Mouse (Mus musculus): ENCODE measurements around the gene Abr. TPM values are rescaled to one million over a fixed set of nuclear protein-coding genes. Genes with fewer than 3 reads are reported as not detected.
A peak's percentile ranks its signal among the peaks of the same experiment; 100 is the strongest.

The Abr gene
- total and polyA plus RNA-seq, 3 experiments = 3.8 to 8.8 TPM; not detected in 1

DNA sequence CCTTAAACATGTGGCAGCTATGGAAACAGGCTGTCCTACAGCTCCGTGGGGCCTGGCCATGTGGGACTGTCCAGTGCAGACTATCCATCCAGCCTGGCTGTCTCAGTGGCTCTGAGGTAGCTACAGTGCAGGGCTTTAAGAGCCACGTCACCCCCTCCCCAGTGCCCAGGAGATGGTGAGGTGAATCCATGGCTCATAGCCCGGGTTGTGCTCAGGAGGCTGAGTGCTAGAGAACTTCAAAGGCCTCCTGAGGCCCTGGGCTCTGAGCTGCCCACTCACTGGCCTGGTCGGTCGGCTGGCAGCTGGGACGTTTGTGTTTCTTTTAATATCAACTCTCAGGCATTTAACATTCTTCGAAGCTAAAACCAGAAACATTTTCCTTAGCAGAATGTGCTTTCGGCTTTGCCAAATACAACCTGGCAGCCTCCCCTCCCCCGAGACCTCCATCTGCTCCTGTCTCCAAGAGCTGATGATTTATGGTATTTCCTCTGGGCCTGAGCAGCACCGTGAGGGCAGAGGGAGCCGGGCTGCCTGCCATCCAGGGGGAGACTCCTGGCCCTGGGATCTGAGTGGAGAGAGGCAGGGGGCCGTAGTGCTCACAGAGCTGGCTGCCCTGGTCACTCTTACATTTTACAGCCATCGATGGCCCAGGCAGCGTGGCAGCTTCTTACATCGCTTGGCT lies 172.5 kb downstream of the Abr start:
- no peak for TF ChIP-seq ZNF384 (IDR thresholded peaks at IDR 0.05; ENCODE audit: low read depth, low read length)
- TF ChIP-seq SIN3A (IDR thresholded peaks at IDR 0.05; ENCODE audit: low read length) = no peak
- TF ChIP-seq MXI1 (IDR thresholded peaks at IDR 0.05; ENCODE audit: low read depth, low read length) = no peak
- TF ChIP-seq MAFK (IDR thresholded peaks at IDR 0.05; ENCODE audit: borderline replicate concordance, low read depth, low read length) = no peak
- TF ChIP-seq TCF12 (IDR thresholded peaks at IDR 0.05; ENCODE audit: low read depth, low read length) = no peak

GRCm38 (mm10) chr11:76446251-76446650 lies 175.9 kb downstream of the Abr start:
- TF ChIP-seq GABPA (IDR thresholded peaks at IDR 0.05; ENCODE audit: low read depth, low read length) = no peak
- no peak for TF ChIP-seq JUND (IDR thresholded peaks at IDR 0.05; ENCODE audit: low read depth, low read length)
- no peak for TF ChIP-seq POLR2A (IDR thresholded peaks at IDR 0.05; ENCODE audit: control insufficient read depth in 1 of 2, insufficient read depth in 1 of 2, low read depth in 1 of 2, low read length in 2 of 2, poor library complexity in 1 of 2)
- no peak for TF ChIP-seq CTCF (IDR thresholded peaks at IDR 0.05 in 2 of 3, conservative IDR thresholded peaks at IDR 0.05 in 1 of 3; ENCODE audit: control insufficient read depth in 1 of 3, insufficient read depth in 1 of 3, low read depth in 2 of 3, low read length in 3 of 3, poor library complexity in 1 of 3, severe bottlenecking in 1 of 3)
- TF ChIP-seq POLR2AphosphoS2 (IDR thresholded peaks at IDR 0.05; ENCODE audit: low read length) = no peak
- TF ChIP-seq SIN3A (IDR thresholded peaks at IDR 0.05; ENCODE audit: low read length) = no peak
- no peak for TF ChIP-seq RCOR1 (IDR thresholded peaks at IDR 0.05; ENCODE audit: low read depth, low read length)
- no peak for TF ChIP-seq ETS1 (IDR thresholded peaks at IDR 0.05; ENCODE audit: low read depth, low read length)
- TF ChIP-seq CHD2 (IDR thresholded peaks at IDR 0.05; ENCODE audit: low read length) = no peak
- no peak for TF ChIP-seq HCFC1 (IDR thresholded peaks at IDR 0.05; ENCODE audit: low read depth, low read length)
- TF ChIP-seq ZC3H11A (IDR thresholded peaks at IDR 0.05; ENCODE audit: low read depth, low read length) = no peak
- no peak for TF ChIP-seq E2F4 (IDR thresholded peaks at IDR 0.05; ENCODE audit: borderline replicate concordance, low read depth, low read length)
- TF ChIP-seq ZNF384 (IDR thresholded peaks at IDR 0.05; ENCODE audit: low read depth, low read length) = no peak
- no peak for TF ChIP-seq ZMIZ1 (IDR thresholded peaks at IDR 0.05; ENCODE audit: low read depth, low read length)
- TF ChIP-seq POLR2AphosphoS5 (IDR thresholded peaks at IDR 0.05; ENCODE audit: borderline replicate concordance, low read depth, low read length) = no peak
- Histone ChIP-seq H3K27me3 (ENCODE audit: control insufficient read depth in 1 of 2, insufficient read depth in 2 of 2, low read length in 2 of 2) (no peaks in the 10 kb centered on the region), H3K4me1 (ENCODE audit: control insufficient read depth in 1 of 2, insufficient read depth in 2 of 2, low read length in 2 of 2) (no peaks in the 10 kb centered on the region; a peak in 1 of 4 replicates), H3K27ac (ENCODE audit: control insufficient read depth, low read depth, low read length) (no peak overlapping the region), H3K9me3 (replicated peaks; ENCODE audit: insufficient read depth, low read length) (no peaks in the 10 kb centered on the region), H3K79me2 (ENCODE audit: control insufficient read depth, insufficient read depth, low read length, poor library complexity) (no peaks in the 10 kb centered on the region), H3K9ac (ENCODE audit: control insufficient read depth, low read depth, low read length, poor library complexity, severe bottlenecking) (no peak overlapping the region), H3K4me3 (ENCODE audit: control insufficient read depth in 1 of 2, insufficient read depth in 1 of 2, low read depth in 2 of 2, low read length in 2 of 2) (peak overlapping the region in 1 of 2 experiments; percentile 59; a peak in 1 of 4 replicates), H3K36me3 (ENCODE audit: control insufficient read depth in 1 of 2, insufficient read depth in 2 of 2, low read length in 2 of 2) (no peaks in the 10 kb centered on the region)
- peak; percentile 74 for DNase-seq (ENCODE audit: low read depth, low spot score)

More for the DNA sequence above, 172.5 kb downstream of the Abr start:
- Histone ChIP-seq H3K36me3 (ENCODE audit: control insufficient read depth in 1 of 2, insufficient read depth in 2 of 2, low read length in 2 of 2) (no peaks in the 10 kb centered on the region), H3K9me3 (replicated peaks; ENCODE audit: insufficient read depth, low read length) (no peaks in the 10 kb centered on the region), H3K27me3 (ENCODE audit: control insufficient read depth in 1 of 2, insufficient read depth in 2 of 2, low read length in 2 of 2) (no peaks in the 10 kb centered on the region), H3K4me1 (ENCODE audit: control insufficient read depth in 1 of 2, insufficient read depth in 2 of 2, low read length in 2 of 2) (no peaks in the 10 kb centered on the region; a peak in 1 of 4 replicates), H3K4me3 (ENCODE audit: control insufficient read depth in 1 of 2, insufficient read depth in 1 of 2, low read depth in 2 of 2, low read length in 2 of 2) (no peak overlapping the region), H3K9ac (ENCODE audit: control insufficient read depth, low read depth, low read length, poor library complexity, severe bottlenecking) (no peak overlapping the region), H3K79me2 (ENCODE audit: control insufficient read depth, insufficient read depth, low read length, poor library complexity) (no peaks in the 10 kb centered on the region), H3K27ac (ENCODE audit: control insufficient read depth, low read depth, low read length) (no peak overlapping the region)
- no peak for DNase-seq (ENCODE audit: low read depth, low spot score)

Measured in MEL (cell line).